Mouse (Mus musculus) ES-E14 (cell line): ENCODE results near the gene Sirt5. TPM values are rescaled to one million over a fixed set of nuclear protein-coding genes. Genes with fewer than 3 reads are reported as not detected.

ENCODE experiments used
- DNase-seq: peaks from one replicate; pipeline ENCODE4 v3.0.0-alpha.2; 2013; ENCODE audit warnings: low read depth, low spot score
- H3K27ac ChIP-seq: 2 replicates; pipeline ENCODE4 v1.5.1; 2012; ENCODE audit warnings: low read depth, mild to moderate bottlenecking, low read length, moderate library complexity, mixed read lengths; ENCODE audit not compliant: poor library complexity, insufficient read depth, severe bottlenecking
- H3K36me3 ChIP-seq: 2 replicates; pipeline ENCODE4 v1.6.1; 2012; ENCODE audit warnings: mild to moderate bottlenecking, low read length, moderate library complexity, mixed read lengths; ENCODE audit not compliant: control insufficient read depth, poor library complexity, insufficient read depth, severe bottlenecking
- H3K4me1 ChIP-seq, 2 experiments: fragments of 150-350 bp in 1 of 2; sonication (generic) in 1 of 2; 2 replicates each; pipeline ENCODE4 v1.6.1; 2012; ENCODE audit warnings: low read length in 2 of 2, mild to moderate bottlenecking in 1 of 2, mixed read lengths in 1 of 2; ENCODE audit not compliant: control insufficient read depth in 2 of 2, insufficient read depth in 2 of 2, poor library complexity in 1 of 2
- H3K4me3 ChIP-seq, 2 experiments: fragments of 150-350 bp in 1 of 2; sonication (generic) in 1 of 2; 2 replicates each; pipeline ENCODE4 v1.5.1; 2012; ENCODE audit warnings: low read length in 2 of 2, low read depth in 1 of 2, mild to moderate bottlenecking in 1 of 2, mixed read lengths in 1 of 2; ENCODE audit not compliant: insufficient read depth in 1 of 2, poor library complexity in 1 of 2, severe bottlenecking in 1 of 2
- H3K9ac ChIP-seq: 2 replicates; pipeline ENCODE4 v1.6.1; 2012; ENCODE audit warnings: low read depth, mild to moderate bottlenecking, low read length, mixed read lengths; ENCODE audit not compliant: poor library complexity, insufficient read depth, severe bottlenecking
- H3K9me3 ChIP-seq: fragments of 150-350 bp; sonication (generic); 2 replicates; pipeline ENCODE4 v1.6.1; 2012; ENCODE audit warnings: low read depth, mild to moderate bottlenecking, low read length; ENCODE audit not compliant: control insufficient read depth, insufficient read depth
- CHD2 ChIP-seq: IDR thresholded peaks from 2 replicates; pipeline ENCODE4 v1.6.1; 2014; ENCODE audit warnings: mild to moderate bottlenecking, low read depth, low read length, inconsistent platforms
- HCFC1 ChIP-seq: IDR thresholded peaks from 2 replicates; pipeline ENCODE4 v1.6.1; 2012; ENCODE audit warnings: low read length, inconsistent platforms, borderline replicate concordance; ENCODE audit not compliant: insufficient read depth
- MAFK ChIP-seq: IDR thresholded peaks from 2 replicates; pipeline ENCODE4 v1.6.1; 2014; ENCODE audit warnings: mild to moderate bottlenecking, low read depth, low read length, inconsistent platforms; ENCODE audit not compliant: insufficient read depth
- ZC3H11A ChIP-seq: IDR thresholded peaks from 2 replicates; pipeline ENCODE4 v1.6.1; 2012; ENCODE audit warnings: low read depth, mild to moderate bottlenecking, inconsistent platforms, low read length, borderline replicate concordance
- ZNF384 ChIP-seq: IDR thresholded peaks from 2 replicates; pipeline ENCODE4 v1.6.1; 2012; ENCODE audit warnings: low read depth, low read length, inconsistent platforms
- in situ Hi-C, 2 experiments: fragments of 600-800 bp; cut with MboI; formaldehyde crosslinking; loops; one replicate each; pipeline ENCODE4 v1.15.1; 2025; ENCODE audit warnings: low sequenced_read_pairs in 2 of 2, inconsistent platforms in 1 of 2; ENCODE audit not compliant: unreplicated experiment in 2 of 2
- total RNA-seq: library from RNA; depleted of rRNA; stranded (reverse); fragments of 300-350 nt; gene quantifications from 2 replicates; pipeline ENCODE4 v1.2.3, GENCODE M21; 2012; rRNA removed

Gene Sirt5
- total RNA-seq, 1 experiment, result 8.6 TPM

DNA sequence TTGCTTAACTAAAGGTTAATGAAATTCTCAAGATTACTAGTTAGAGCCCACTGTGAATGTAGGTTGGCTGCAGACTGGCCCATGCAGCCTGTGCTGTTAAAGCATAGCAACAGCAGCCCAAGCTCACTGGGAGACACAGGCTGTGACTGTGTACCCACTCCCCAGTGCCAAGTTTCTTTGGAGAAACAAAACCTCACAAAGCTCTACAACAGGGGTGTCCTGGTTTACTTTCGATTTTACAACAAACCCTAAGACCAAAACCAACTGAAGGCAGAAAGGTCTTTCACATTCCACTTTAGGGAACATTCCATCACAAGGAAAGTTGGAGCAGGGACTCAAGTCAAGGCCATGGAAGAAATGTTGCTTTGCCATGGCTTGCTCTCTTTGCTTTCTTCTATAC lies 77.3 kb downstream of the Sirt5 start:
- peaks cover 0 to 4% of the 10 kb centered on the region in 2 experiments; a peak in 1 of 4 replicates for H3K4me1 ChIP-seq
- no peaks in the 10 kb centered on the region for H3K9me3 ChIP-seq
- TF ChIP-seq MAFK, result no peak
- no peak for TF ChIP-seq HCFC1
- TF ChIP-seq CHD2, result no peak
- no peak for TF ChIP-seq ZNF384
- no peak for TF ChIP-seq ZC3H11A
- in situ Hi-C loops, result no loop called here
- H3K9ac ChIP-seq, result no peak overlapping the region
- H3K4me3 ChIP-seq, result no peak overlapping the region
- no peak for DNase-seq
- no peak overlapping the region for H3K27ac ChIP-seq
- H3K36me3 ChIP-seq, result no peaks in the 10 kb centered on the region

GRCm38 (mm10) chr13:43443706-43444105 lies 78.4 kb downstream of the Sirt5 start:
- no peak for TF ChIP-seq MAFK
- TF ChIP-seq HCFC1, result no peak
- no peak for TF ChIP-seq ZC3H11A
- no peak for TF ChIP-seq ZNF384
- TF ChIP-seq CHD2, result no peak
- in situ Hi-C loops, result no loop called here
- Histone ChIP-seq H3K4me1 (peaks cover 0 to 4% of the 10 kb centered on the region in 2 experiments; a peak in 1 of 4 replicates), H3K4me3 (no peak overlapping the region), H3K27ac (no peak overlapping the region), H3K9me3 (no peaks in the 10 kb centered on the region), H3K9ac (no peak overlapping the region), H3K36me3 (no peaks in the 10 kb centered on the region)
- DNase-seq, result no peak

DNA sequence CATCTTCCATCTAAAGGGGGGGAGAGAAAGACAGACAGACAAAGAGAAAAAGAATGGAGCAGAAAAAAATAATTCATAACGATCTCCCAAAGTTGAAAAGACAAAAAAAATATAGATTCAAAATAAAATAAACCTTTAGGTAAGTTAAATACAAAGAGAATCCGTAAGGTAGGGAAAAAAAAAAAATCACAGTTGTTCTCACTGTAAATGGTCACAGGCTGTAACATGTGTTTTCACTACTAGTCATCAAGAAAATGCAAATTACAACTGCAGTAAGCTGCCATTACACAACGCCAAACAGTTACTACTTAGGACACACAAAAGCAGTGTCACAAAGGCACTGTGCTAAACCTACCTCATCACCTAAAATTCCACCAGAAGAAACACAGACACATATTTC lies 79.4 kb downstream of the Sirt5 start:
- in situ Hi-C loops, result no loop called here
- Histone ChIP-seq H3K4me3 (no peak overlapping the region), H3K9ac (no peak overlapping the region), H3K36me3 (no peaks in the 10 kb centered on the region), H3K27ac (no peak overlapping the region), H3K9me3 (no peaks in the 10 kb centered on the region), H3K4me1 (peaks cover 0 to 2% of the 10 kb centered on the region in 2 experiments; a peak in 1 of 4 replicates)
- TF ChIP-seq HCFC1 (no peak), MAFK (no peak), ZNF384 (no peak), CHD2 (no peak), ZC3H11A (no peak)
- DNase-seq, result no peak

Other genes with a start within 250 kb of the Sirt5 start
- 11.3 and 11.7 TPM in 2 replicates for gene Tbc1d7, start 194.0 kb upstream of the Sirt5 start, total RNA-seq
- 4.8 and 6.3 TPM in 2 replicates for gene Gfod1, start 61.3 kb upstream of the Sirt5 start, total RNA-seq
- gene Nol7, start 32.9 kb downstream of the Sirt5 start, total RNA-seq, result 72.8 and 122 TPM in 2 replicates
- gene Ranbp9, start 115.8 kb downstream of the Sirt5 start, total RNA-seq, result 22.0 and 27.8 TPM in 2 replicates
- gene Mcur1, start 194.7 kb downstream of the Sirt5 start, total RNA-seq, result 2.0 and 2.5 TPM in 2 replicates